Mouse (Mus musculus) Muller cell, postnatal 12 days (primary cell): ENCODE data around the gene Rapgef3.
A peak's percentile ranks its signal among the peaks of the same experiment; 100 is the strongest.

Experiments
- DNase-seq: peaks from one replicate; pipeline ENCODE4 v3.0.0-alpha.2; 2015; ENCODE audit errors: inconsistent ontology term

Gene Rapgef3

DNA sequence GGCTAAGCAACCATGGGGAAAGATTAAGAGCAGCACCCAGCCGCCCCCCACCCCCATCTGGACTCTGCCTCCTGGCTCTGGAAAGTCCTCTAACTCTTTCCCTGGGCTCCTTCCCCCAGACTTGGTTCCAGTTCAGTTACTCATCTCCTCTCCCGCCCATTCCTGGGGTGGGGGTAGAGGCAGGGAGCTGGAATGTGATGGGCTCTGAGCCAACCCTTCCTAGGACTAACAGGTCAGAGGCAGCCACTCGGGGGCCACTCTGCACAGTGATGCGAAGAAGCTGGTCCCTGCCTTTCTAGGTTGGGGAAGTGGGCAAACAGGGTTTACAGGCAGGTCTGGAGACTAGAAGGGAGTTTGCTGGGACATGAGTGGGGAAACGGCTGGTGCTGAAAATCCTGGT lies 5.3 kb upstream of the Rapgef3 start:
- DNase-seq: peak; percentile 98

DNA sequence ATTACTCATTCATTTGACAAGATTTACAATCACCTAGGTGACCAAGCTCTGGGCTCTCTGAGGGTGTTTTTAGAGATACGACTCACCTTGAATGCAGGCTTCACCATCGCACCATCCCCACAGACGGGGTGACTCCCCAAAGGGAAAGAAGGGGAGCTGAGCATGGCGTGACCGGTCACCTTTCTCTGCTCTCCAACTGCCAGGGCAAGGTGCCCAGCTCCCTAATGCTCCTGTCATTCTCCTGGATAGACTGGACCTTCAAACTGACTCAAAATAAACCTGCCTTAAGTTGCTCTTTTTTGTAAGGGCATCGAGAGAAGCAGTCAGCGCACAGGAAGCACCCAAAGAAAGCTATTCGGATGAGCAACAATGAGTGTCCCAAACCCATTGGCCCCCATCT lies 2.5 kb upstream of the Rapgef3 start:
- no peak for DNase-seq

DNA sequence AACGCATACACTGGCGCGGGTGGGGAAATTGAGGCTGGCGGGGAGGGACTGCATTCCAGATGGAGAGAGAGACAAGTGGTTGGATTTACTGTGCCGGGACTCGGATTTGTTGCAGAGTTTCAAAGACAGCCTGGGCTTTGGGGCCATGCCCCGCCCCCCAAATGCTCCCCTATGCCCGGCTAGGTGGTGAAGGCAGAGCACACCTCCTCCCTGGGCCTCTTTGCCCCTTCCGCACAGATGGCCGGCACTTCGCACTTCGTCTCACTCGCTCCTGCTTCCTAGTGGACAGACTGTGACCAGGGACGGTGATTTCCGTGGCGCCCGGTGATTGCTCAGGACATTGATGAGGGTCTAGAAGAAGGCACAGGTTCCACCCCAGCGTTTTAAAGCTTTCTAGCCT lies 420 bp upstream of the Rapgef3 start:
- no peak for DNase-seq

DNA sequence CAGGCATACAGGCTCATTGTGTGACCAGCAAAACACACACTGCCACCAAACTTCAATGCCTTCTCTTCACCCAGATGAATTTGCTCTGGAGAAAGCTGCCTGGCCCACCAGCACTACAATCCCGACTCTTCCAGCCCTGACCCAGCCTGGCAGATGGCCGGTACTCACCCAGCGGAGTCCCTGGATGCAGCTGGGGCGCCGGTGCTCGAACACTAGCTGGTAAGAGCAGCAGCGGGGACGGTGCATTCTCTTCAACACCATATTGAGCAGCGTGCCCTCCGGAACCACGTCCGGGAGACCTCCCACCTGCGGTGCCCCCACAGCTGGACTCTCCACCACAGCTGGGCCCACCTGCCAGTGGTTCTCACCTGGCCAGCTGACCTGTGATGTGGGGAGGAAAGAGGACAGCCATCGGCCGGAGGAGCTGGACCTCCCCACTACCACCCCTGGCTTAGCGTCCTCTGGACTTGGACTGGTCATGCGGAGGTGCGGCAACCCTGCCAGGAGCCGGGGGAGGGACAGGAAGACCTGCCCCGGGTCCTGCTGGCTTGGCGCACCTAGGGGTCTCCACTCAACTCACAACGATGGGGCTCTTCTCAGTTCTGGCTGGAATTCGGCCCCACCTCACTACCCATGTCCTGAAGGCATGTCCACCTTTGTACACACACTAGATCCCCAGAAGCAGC lies 1.0 kb downstream of the Rapgef3 start:
- no peak for DNase-seq

DNA sequence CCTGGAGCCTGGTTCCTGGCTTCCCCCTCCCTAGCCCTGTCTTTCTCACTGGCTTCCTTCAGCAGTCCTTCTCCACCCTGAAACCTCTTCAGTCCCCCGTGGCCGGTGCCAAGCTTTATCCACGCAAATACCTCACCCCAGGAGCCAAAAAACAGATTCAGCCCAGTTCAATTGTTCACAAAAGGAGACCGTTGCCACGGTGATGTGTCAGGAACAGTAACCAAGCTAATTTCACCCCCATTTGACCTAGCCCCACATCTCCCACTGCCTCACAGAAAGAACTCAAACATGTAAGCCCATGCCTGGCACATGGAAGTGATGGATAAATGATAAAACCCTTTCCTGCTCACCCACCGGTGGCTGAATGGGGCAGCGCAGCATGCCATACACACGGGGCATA lies 1.6 kb downstream of the Rapgef3 start:
- peak; percentile 74 for DNase-seq

DNA sequence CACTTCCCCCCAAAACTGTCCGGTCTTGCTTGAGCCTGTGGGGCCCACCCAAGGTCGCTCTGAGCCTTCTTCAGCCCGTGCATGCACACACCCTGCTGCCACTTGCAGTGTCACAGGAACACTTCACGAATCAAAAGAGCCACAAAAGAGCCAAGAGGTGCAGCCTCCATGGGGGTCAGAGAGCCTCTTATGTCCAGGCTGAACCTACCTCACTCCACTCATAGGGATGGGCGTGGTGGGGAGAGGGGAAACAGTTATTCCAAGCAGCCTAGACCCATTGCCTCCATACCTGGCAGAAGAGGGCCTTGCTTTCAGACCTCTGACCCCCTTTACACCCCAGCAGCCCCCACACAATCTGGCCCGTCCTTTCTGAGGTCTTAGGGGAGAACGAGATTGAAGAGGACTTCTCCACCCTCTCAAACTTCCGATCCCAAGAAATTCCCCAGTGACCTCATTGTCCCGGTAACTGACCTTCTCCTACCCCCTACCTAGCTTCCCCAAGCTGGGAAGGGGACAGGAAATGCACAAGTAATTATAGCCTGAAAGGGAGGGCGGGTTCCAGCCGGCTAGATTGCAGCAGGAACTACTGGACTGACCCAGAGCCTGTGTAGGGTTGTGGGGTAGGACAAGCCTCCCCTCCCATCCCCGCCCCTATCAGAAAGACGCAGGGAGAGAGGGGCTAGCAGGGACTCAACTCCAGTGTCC lies 2.5 kb downstream of the Rapgef3 start:
- no peak for DNase-seq

DNA sequence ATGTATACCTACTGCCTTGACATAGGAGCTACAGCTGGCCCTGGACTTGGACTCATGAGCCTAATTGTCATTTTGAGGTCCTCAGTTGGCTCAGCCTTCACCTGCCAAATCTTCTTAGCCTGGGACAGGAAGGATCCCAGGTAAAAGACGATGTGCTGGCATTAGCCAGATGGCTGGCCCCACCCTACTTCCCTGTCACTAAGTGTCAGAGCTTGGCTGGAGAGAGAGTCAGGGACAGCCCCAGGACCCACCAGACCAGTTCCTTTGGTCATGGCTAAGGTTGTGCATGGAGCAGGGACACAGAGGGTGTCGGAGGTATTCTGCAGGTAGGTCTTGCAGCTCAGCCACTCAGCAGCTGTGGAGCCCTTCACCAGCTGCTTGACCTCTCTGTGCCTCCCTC lies 3.2 kb downstream of the Rapgef3 start:
- no peak for DNase-seq

DNA sequence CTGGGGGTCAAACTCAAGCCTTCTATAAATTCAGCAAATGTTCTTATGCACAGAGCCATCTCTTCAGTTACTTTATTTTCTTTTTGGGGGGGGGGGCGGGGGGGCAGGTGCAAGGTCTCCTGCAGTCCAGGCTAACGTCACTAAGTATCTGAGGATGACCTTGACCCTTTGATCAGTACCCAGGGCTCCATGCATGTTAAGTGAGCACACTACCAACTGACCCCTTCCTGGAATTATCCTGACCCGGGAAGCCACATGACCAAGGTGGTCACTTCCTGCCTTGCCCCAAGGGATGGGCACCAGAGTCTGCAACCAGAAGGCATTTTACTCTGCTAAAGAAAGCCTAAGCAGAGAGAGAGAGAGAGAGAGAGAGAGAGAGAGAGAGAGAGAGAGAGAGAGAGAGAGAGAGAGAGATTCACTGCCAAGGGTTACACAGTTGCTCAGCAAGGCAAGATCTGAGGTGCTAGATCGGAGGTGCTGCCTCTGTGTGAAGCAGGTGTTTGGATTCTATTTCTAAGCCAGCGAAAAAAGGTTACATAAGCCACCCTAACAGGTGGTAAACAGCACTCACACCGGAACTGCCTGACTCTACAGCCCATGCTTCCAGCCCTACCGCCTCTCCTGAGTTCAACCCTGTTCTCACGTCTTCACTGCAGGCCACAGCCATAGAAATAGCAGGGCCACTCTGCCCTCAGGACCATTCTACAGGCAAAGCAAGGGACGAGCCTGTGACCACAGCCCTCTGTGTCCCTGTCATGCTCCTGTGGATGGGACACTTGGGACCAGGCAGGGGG lies 4.3 kb downstream of the Rapgef3 start:
- no peak for DNase-seq

DNA sequence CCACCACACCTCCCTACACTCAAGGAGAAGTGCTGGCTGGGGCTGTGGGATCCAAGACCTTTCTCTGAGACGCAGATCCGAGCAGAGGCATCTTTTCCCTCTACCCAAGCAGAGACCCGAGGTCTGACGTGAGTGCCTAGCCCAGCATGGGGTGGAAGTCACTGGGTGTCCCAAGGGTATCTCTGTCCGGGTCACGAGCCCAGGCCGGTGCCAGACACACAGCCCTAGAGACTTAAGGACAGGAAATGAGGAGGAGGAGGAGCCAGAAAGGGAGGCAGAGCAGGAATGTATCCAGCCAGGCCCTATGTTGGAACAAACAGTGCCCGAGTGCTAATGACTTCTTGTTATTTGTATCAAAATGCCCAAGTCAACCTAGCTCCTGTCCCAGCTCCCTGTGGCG lies 5.0 kb downstream of the Rapgef3 start:
- DNase-seq: no peak

DNA sequence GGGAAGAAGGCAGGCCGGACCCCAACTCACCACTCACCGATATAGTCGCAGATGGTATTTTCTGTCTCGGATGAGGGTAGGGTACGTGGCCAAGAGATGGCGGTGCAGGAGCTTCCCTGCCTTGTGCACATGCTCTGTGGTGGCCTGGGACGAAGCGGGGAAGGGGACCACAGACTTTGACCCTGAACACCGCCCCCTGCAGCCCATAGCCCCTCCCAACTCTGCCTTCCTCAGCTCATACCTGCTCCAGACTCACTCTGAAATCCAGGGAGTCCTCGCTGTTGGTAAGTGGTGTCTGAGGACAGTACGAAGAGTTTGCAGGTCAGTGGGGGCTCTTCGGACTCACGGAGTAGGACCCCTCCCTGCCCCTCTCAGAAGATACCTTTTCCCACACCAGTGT lies 6.3 kb downstream of the Rapgef3 start:
- no peak for DNase-seq

DNA sequence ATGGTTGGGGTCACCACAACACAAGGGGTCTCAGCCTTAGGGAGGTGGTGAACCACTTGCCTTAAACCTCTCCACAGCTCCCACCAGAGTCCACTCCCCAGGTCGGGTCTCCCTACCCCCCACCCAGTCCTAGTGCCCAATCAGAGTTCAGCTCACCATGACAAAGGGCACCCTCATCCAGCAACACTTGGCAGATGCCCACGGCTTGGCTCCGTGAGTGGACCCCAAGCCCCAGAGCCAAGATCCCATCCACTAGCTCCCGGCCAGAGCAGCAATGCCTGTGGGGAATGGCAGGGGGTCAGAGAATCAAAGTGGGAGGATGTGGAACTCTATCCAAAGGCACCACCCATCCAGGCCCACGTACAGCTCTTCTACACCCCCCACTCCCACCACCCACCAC lies 6.8 kb downstream of the Rapgef3 start:
- DNase-seq: no peak

DNA sequence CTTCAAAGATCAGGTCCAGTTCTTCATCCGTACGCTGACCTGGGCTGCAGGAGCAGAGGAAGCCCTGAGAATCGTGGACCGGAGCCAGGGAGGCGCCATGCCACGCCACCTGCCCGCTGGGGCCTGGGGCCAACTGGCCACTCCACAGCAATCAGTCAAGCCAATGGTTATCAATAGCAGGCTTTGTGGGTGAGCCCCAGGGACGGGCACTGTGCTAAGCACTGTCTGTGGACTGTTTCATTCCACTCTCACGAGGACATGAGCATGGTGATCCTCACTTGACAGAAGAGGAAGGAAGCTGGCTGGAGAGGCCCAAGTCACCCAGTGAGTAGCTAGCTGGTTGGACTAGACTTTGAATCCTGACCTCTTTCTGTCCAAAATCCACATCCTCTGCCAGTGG lies 7.8 kb downstream of the Rapgef3 start:
- DNase-seq: no peak

DNA sequence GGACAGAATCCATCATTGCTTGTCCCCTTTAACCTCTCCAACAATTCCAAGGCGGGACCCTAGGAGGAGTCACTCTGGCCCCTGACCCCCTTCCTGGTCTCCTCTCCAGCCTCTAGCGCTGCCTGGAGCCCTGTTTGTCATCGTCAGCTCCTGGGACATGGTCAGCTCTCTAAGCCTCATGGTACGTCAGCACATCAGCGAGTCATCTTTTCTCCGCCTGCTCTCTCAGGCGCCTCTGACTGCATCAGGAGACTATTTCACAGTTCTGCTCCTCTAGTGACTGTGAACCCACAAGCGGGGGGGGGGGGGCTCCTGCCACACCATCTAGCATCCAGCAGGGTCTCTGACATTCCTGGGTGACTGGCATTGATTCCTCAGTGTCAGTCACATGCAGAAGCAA lies 12.4 kb downstream of the Rapgef3 start:
- peak; percentile 68 for DNase-seq

DNA sequence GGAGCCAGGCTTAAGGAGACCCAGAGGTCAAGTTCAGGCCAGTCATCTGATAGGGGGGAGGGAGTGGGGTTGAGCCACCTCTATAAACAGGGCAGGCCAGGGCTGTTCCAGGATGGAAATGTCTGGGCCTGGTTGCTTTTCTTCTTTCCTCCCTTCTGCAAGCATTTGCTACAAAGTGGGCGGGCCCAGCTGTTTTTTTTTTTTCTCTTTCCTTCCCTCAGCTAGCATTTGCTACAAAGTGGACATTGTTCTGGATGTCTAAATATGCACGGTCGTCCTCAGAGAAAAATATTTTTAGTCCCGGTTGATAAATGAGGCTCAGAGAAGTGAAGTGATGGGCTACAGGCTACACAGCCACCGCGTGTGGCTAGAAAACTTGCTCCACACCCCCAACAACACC lies 13.3 kb downstream of the Rapgef3 start:
- DNase-seq: no peak

DNA sequence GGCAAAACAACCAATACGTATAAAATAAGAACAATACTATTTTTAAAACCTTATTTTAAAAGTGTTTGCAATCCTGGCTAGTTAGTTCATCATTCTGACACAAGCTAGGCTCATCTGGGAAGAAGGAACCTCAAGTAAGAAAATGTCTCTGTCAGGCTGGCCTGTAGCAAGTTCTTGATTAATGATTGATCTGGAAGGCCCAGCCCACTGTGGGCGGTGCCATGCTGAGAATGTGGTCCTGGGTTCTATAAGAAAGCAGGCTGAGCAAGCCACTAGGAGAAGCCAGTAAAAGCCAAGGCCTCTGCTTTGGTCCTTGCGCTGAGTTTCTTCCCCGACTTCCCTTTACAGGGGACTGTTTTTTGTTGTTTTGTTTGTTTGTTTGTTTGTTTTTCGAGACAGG lies 15.3 kb downstream of the Rapgef3 start:
- no peak for DNase-seq

DNA sequence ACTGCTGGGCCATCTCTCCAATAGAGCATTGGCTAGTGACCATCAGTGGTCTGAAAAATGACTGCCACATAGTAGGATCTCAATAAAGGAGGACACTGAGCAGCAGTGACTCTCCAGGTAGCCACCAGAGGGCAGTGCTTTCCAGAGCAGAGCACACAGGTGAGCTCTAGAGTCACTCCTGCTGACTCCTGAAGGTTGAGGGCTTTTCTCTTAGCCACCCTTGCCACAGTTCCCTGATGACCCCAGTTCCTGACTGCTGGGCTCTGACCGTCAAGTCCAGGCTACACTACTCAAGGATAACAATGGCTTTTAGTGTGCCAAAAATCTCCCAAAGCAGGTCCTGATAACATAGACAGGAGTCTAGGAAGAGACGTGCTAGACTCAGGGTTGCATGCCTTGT lies 16.1 kb downstream of the Rapgef3 start:
- DNase-seq: no peak

DNA sequence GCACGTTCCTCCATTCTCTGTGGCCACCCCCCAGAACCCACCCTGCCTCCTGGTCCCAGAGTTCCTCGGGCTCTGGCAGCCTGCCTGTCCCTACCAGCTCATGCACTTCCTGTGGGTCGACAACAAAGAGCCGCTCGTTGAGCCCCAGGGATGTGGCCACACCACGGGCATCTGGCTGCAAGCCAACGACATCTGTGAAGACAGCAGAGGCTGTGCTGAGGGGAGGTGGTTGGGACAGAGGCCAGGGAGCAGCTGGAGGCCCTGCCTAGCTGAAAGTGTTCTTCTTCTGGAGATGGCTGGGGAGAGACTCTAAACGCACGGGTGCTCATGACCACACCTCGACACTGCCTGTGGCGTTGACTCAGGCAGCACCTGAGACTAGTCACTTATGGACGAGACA lies 17.1 kb downstream of the Rapgef3 start:
- DNase-seq: peak; percentile 93

DNA sequence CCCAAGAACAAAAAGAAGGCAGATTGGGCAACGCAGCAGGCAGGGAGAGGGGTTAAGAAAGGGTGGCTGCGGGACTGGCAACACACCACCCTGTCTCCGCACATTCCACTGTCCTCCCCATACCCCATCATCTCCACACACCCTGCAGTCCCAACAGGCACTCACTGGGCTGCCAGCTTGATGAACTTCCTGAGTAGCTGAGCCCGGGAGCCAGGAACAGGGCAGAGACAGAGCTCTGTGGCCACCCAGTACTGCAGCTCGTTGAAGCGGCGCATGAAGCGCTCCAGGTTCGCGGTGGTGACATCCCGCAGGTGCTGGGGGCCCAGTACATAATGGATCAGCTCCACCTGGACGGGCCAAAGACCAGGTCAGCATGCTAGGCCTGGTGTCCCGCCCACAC lies 17.9 kb downstream of the Rapgef3 start:
- no peak for DNase-seq

DNA sequence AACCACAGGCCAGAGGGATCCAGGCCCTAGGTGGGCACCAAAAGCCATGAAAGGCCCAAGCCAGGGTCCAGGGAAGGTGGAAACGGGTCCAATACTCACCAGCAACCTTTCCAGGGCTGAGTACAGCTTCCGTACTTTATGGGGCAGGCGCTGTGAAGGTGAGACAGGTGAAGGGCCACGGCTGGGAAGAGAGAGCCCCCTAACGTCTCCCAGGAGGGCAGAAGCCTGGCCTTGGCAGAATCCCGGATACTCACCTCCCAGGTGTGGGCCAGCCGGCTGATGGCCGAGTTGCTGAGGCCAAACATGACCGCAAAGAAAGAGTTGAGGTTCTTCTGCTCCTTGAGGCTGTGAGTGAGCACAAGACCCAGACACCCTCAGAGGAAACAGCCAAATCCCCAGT lies 18.4 kb downstream of the Rapgef3 start:
- DNase-seq: no peak

DNA sequence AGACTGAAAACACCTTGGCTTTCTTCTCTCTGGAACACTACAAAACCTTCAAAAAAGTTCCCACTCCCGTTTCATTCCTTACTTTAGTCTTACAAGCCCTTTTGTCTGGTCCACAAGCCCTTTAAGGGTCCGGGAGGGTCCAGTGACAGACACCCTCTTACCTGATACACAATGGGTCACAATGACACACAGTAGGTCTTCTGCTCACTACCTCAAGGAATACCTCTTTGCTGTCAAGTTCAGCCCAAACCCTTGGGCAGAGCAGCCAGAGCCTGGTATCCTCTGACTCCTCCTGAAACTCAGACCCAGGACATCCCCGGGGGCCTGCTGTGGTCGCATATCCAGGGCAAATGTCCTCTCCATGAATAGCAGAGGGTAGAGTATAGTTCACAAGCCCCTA lies 18.8 kb downstream of the Rapgef3 start:
- DNase-seq: no peak

DNA sequence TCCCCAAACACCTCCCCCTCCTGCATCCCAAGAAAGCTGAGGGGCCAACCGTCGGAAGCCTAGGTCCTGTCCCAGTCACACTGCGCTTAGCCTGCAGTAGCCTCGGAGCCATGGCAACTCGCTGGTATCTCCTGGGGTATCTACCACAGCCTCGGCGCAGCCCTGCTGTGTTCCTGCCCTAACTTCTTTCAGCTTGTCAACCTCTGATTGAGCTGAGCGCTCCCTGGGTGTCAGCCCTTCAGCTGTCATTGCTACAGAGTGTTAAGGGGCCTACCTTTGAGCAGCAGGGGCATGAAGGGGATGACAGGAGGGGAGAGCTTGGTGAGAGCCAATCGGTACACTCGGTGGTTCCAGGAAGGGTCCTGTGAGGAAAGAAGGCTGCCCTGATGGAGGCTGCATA lies 19.5 kb downstream of the Rapgef3 start:
- no peak for DNase-seq

DNA sequence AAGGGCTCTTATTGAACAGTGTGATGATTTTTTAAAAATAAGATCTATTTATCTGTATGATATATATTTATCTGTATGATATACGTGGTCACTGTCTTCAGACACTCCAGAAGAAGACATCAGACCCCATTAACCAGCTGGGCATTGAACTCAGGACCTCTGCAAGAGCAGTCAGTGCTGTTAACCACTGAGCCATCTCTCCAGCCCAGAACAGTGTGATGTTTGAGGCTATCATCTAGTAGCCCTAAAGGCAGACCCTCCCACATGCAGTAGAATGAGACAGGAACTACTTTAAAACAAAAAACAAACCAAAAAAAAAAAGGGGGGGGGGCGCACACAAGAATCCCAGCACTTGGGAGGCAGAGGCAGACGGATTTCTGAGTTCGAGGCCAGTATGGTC lies 20.3 kb downstream of the Rapgef3 start:
- no peak for DNase-seq

DNA sequence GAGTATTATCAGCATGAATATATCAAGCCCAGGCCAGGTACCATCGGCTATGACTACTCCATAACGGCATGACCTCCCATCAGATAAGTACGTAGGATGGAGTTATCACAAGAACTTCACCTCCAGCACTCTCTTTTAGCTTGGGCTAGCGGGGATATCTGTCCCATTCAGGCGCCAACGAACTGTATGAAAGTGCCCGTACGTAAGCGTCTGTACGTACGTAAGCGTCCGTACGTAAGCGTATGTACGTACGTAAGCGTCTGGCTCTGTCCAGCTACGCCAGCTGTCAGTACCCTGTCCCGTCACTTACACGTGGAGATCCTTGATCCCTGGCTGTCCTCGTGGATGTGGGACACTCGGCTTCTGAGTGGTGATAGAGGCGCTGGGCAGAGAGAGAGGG lies 21.0 kb downstream of the Rapgef3 start:
- no peak for DNase-seq
